Mouse (Mus musculus): ENCODE results near the gene Cyp2d10. TPM values are rescaled to one million over a fixed set of nuclear protein-coding genes. Genes with fewer than 3 reads are reported as not detected.

The Cyp2d10 gene
- polyA plus RNA-seq, 1 experiment from 2014 or later, result not detected

DNA sequence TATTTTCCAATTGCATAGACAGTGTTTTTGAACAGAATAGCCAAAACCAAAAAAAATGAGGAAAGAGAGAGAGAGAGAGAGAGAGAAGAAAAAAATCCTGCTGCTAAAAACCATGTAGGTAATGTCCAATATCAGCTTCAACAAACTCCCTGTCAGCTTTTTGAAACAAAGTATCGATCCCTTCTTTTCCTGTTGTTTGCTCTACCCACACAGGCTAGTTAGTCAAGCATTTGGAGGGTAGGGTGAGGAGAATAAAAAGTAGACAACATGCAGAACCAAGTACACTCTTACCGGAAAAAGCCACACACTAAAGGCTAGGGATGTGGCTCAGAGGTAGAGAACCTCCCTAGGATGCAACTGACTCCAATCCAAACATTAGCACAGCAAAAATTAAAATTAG lies 21.3 kb downstream of the Cyp2d10 start:
- H3K9me3 ChIP-seq, result no peaks in the 10 kb centered on the region
- ATAC-seq (replicated peaks), result no peak
- WGBS, result 93% methylated on average over 2 of the region's 2 CpGs
- no peaks in the 10 kb centered on the region for H3K27me3 ChIP-seq (replicated peaks)
- no peak overlapping the region for H3K27ac ChIP-seq
- H3K4me2 ChIP-seq, result no peak overlapping the region
- no peak overlapping the region for H3K9ac ChIP-seq
- H3K4me3 ChIP-seq, result no peak overlapping the region
- H3K4me1 ChIP-seq, result no peaks in the 10 kb centered on the region
- H3K36me3 ChIP-seq (replicated peaks), result no peaks in the 10 kb centered on the region

DNA sequence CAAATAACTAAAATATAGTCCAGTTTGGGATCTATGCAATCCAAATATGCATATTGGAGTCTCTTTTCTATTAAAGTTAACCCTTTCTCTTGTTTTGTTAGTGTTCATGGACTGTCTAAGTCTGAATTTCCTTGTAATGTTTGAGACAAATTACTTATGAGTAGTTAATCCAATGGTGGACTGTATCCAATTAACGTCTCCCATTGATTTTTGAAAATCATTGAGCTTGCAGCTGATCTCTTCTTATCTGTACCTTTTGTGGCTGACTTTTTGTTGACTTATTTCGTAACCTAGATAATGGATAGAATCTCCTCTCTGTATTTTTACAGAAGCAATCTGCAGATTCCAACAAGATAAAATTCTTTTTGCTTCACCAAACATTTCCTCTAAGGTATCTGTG lies 24.6 kb downstream of the Cyp2d10 start:
- 0 out of 2 replicates have a peak, but pooled peaks cover 3% of the 10 kb centered on the region for H3K27me3 ChIP-seq (replicated peaks)
- H3K36me3 ChIP-seq (replicated peaks), result no peaks in the 10 kb centered on the region
- H3K4me1 ChIP-seq, result peaks cover 3% of the 10 kb centered on the region; the same call in 1 of the 2 replicates
- no peak overlapping the region for H3K4me2 ChIP-seq
- no peaks in the 10 kb centered on the region for H3K9me3 ChIP-seq
- WGBS, result 87% methylated on average over 2 of the region's 2 CpGs
- ATAC-seq (replicated peaks), result no peak
- H3K27ac ChIP-seq, result no peak overlapping the region
- no peak overlapping the region for H3K9ac ChIP-seq
- H3K4me3 ChIP-seq, result no peak overlapping the region

DNA sequence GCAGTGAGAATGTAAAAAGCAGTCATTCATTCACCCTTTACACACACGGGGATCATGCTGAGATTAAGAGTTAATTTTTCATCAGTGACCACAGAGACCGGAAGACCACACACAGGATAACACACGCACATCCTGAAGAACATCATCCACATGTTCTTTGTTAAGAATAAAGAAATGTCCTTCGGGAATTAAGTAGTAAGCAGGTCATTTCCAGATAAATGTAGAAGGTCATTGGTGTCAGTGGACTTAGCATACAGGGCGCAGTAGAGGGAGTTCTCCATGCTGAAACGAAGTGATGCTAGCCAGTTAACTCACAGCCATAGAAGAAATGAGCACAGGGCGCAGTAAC lies 26.3 kb downstream of the Cyp2d10 start:
- Histone ChIP-seq H3K9me3 (no peaks in the 10 kb centered on the region), H3K4me1 (peaks cover 3% of the 10 kb centered on the region; the same call in 1 of the 2 replicates), H3K9ac (no peak overlapping the region; the same call in 1 of the 2 replicates), H3K4me2 (peak overlapping the region; percentile 57), H3K27ac (no peak overlapping the region), H3K27me3 (replicated peaks) (0 out of 2 replicates have a peak, but pooled peaks cover 3% of the 10 kb centered on the region), H3K4me3 (peak overlapping the region; percentile 33), H3K36me3 (replicated peaks) (no peaks in the 10 kb centered on the region)
- WGBS, result 30% methylated on average over 7 of the region's 7 CpGs
- ATAC-seq (replicated peaks), result no peak

- peak within 1 kb of the TSS; percentile 33 for H3K4me3 ChIP-seq
- 1% methylated on average over 22 of the region's 24 CpGs for WGBS
- H3K4me1 ChIP-seq, result peaks cover 3% of the 10 kb centered on the region; the same call in 1 of the 2 replicates
- H3K9me3 ChIP-seq, result no peaks in the 10 kb centered on the region
- H3K4me2 ChIP-seq, result peak within 1 kb of the TSS; percentile 57
- H3K9ac ChIP-seq, result no peak within 1 kb of the TSS; the same call in none of the 2 replicates
- no peaks in the 10 kb centered on the region for H3K36me3 ChIP-seq (replicated peaks)
- H3K27ac ChIP-seq, result no peak within 1 kb of the TSS
- 0 out of 2 replicates have a peak, but pooled peaks cover 3% of the 10 kb centered on the region for H3K27me3 ChIP-seq (replicated peaks)
- peak; percentile 24; the same call in 1 of the 2 replicates for ATAC-seq (replicated peaks)
Observed at GRCm38 (mm10) chr15:82379871-82380713, 26.9 kb downstream of the Cyp2d10 start, which contains the start of gene Cyp2d22. TSS of gene Cyp2d22 (minus strand) at chr15:82380260.

- H3K9ac ChIP-seq, result no peak overlapping the region
- H3K9me3 ChIP-seq, result no peaks in the 10 kb centered on the region
- H3K27me3 ChIP-seq (replicated peaks), result 0 out of 2 replicates have a peak, but pooled peaks cover 3% of the 10 kb centered on the region
- peak; percentile 30; the same call in 1 of the 2 replicates for ATAC-seq (replicated peaks)
- peaks cover 3% of the 10 kb centered on the region; the same call in 1 of the 2 replicates for H3K4me1 ChIP-seq
- WGBS, result 22% methylated on average over 7 of the region's 7 CpGs
- H3K27ac ChIP-seq, result no peak overlapping the region
- H3K36me3 ChIP-seq (replicated peaks), result no peaks in the 10 kb centered on the region
- peak overlapping the region; percentile 57 for H3K4me2 ChIP-seq
- H3K4me3 ChIP-seq, result peak overlapping the region; percentile 33
Observed at GRCm38 (mm10) chr15:82379511-82379870, 27.5 kb downstream of the Cyp2d10 start.

GRCm38 (mm10) chr15:82378261-82379180 lies 28.5 kb downstream of the Cyp2d10 start:
- 0 out of 2 replicates have a peak, but pooled peaks cover 3% of the 10 kb centered on the region for H3K27me3 ChIP-seq (replicated peaks)
- no peak overlapping the region for H3K27ac ChIP-seq
- no peaks in the 10 kb centered on the region for H3K9me3 ChIP-seq
- no peak overlapping the region for H3K9ac ChIP-seq
- peaks cover 3% of the 10 kb centered on the region; the same call in 1 of the 2 replicates for H3K4me1 ChIP-seq
- WGBS, result 53% methylated on average over 15 of the region's 15 CpGs
- no peak overlapping the region for H3K4me2 ChIP-seq
- no peak for ATAC-seq (replicated peaks)
- no peak overlapping the region for H3K4me3 ChIP-seq
- H3K36me3 ChIP-seq (replicated peaks), result no peaks in the 10 kb centered on the region

- Histone ChIP-seq H3K9me3 (no peaks in the 10 kb centered on the region), H3K4me1 (peaks cover 3% of the 10 kb centered on the region; the same call in 1 of the 2 replicates), H3K27ac (no peak overlapping the region), H3K4me2 (no peak overlapping the region), H3K27me3 (replicated peaks) (0 out of 2 replicates have a peak, but pooled peaks cover 3% of the 10 kb centered on the region), H3K9ac (no peak overlapping the region), H3K36me3 (replicated peaks) (no peaks in the 10 kb centered on the region), H3K4me3 (no peak overlapping the region)
- WGBS, result 80% methylated on average over 5 of the region's 5 CpGs
- ATAC-seq (replicated peaks), result no peak
Observed at GRCm38 (mm10) chr15:82377701-82378100, 29.3 kb downstream of the Cyp2d10 start.

DNA sequence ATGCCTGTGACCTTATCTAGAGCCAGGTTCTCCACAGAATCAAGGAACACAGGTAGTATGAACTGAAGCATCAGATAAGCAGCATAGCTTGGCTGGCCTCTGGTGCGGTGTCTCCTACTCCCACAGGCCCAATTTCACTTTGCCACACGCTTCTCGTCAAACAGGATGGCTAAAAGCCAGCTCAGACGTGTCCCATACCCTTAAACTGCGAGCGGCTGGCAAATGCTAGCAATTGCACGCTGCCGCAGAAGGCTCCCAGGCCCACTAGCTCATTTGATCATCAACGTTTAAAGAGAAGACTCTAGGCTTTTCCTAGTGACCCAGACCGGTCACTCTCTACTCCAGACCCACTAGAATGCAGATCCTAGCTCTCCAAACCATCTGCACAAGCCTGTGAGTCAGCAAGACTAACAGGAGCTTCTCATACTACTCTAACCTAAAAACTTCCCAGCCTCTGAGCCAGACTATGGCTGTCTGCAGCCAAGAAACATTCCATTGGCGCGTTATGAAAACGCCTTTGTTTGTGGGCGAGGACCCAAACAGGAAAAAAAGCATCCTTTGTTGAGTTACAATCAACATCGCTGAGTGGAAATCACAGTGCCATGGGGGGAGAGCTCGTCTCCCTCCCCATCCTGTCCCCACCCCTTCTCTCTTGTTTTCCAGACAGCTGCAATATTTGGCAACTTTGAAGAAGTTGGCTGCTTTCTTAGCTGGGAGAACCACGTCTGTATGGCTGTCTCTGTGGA lies 30.4 kb downstream of the Cyp2d10 start:
- no peak overlapping the region for H3K4me2 ChIP-seq
- H3K4me3 ChIP-seq, result no peak overlapping the region
- H3K27me3 ChIP-seq (replicated peaks), result 0 out of 2 replicates have a peak, but pooled peaks cover 3% of the 10 kb centered on the region
- no peaks in the 10 kb centered on the region for H3K36me3 ChIP-seq (replicated peaks)
- 66% methylated on average over 17 of the region's 17 CpGs for WGBS
- H3K4me1 ChIP-seq, result peaks cover 3% of the 10 kb centered on the region; the same call in 1 of the 2 replicates
- no peak overlapping the region for H3K9ac ChIP-seq
- no peaks in the 10 kb centered on the region for H3K9me3 ChIP-seq
- no peak overlapping the region; the same call in 1 of the 2 replicates for H3K27ac ChIP-seq
- ATAC-seq (replicated peaks), result no peak

- Histone ChIP-seq H3K4me2 (no peak overlapping the region), H3K4me1 (peaks cover 3% of the 10 kb centered on the region; the same call in 1 of the 2 replicates), H3K27ac (no peak overlapping the region), H3K9ac (no peak overlapping the region), H3K9me3 (no peaks in the 10 kb centered on the region), H3K27me3 (replicated peaks) (0 out of 2 replicates have a peak, but pooled peaks cover 3% of the 10 kb centered on the region), H3K36me3 (replicated peaks) (no peaks in the 10 kb centered on the region), H3K4me3 (no peak overlapping the region)
- ATAC-seq (replicated peaks), result no peak
- 86% methylated on average over 9 of the region's 9 CpGs for WGBS
Observed at GRCm38 (mm10) chr15:82375855-82376254, 31.1 kb downstream of the Cyp2d10 start.

- Histone ChIP-seq H3K27me3 (replicated peaks) (0 out of 2 replicates have a peak, but pooled peaks cover under 1% of the 10 kb centered on the region), H3K9ac (no peak overlapping the region), H3K4me2 (no peak overlapping the region), H3K4me1 (no peaks in the 10 kb centered on the region; the same call in 1 of the 2 replicates), H3K27ac (no peak overlapping the region), H3K4me3 (no peak overlapping the region), H3K36me3 (replicated peaks) (no peaks in the 10 kb centered on the region), H3K9me3 (no peaks in the 10 kb centered on the region)
- no peak for ATAC-seq (replicated peaks)
- 80% methylated on average over 5 of the region's 5 CpGs for WGBS
Observed at GRCm38 (mm10) chr15:82374437-82374836, 32.6 kb downstream of the Cyp2d10 start.

DNA sequence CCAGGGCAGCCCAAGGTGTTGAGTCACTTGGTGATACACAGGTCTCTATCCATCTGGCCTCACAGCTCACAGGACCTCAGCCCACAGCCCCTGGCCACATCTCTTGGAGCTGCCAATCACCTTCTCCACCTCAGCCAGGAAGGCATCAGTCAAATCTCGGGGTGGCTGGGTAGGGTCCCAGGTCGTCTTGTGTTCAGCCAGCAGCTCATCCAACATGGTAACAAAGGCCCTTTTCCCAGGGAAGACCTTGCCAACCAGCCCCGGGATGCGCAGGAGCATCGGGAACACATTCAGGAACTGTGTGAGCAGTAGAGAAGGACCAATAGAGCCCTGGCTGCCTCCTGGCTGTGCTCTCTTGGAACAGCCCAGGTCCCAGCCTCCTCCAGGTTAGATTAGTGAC lies 34.0 kb downstream of the Cyp2d10 start:
- 88% methylated on average over 5 of the region's 5 CpGs for WGBS
- Histone ChIP-seq H3K4me2 (no peak overlapping the region), H3K9me3 (no peaks in the 10 kb centered on the region), H3K27me3 (replicated peaks) (no peaks in the 10 kb centered on the region), H3K4me3 (no peak overlapping the region), H3K9ac (no peak overlapping the region), H3K4me1 (no peaks in the 10 kb centered on the region; the same call in 1 of the 2 replicates), H3K36me3 (replicated peaks) (no peaks in the 10 kb centered on the region), H3K27ac (no peak overlapping the region)
- no peak for ATAC-seq (replicated peaks)

Measured in midbrain, embryonic 15.5 days (tissue).